10 mouse cellular contexts compared by ENCODE assay signal in the genomic region with DNA sequence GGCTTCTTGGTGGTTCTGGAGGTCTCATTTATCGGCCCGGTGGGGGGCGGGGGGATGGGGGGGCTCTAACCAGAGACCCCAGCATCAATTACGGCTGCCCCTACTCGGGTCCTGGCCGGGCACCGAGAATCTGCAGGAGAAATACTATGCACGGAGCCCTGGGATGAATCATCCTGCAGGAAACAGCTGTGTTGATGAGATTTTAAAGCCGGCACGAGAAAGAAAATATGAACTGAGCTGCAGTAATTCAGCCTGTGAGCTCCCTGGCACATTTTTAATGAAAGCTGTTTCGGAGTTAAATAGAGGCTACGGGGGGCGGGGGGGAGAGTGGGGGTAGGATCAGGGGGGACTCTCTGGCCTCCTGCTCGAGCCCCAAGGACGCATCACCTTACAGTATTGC. TPM values are rescaled to one million over a fixed set of nuclear protein-coding genes. Genes with fewer than 3 reads are reported as not detected.
A peak's percentile ranks its signal among the peaks of the same experiment; 100 is the strongest.
DNase-seq lines count a peak whose midpoint lies in the region; ATAC-seq lines count a peak whose summit lies in the region.
"Had no signal": no experiment of that assay in that cellular context is flagged by ENCODE, and none has a peak within 500 bp of the region (broad histone marks: within the 10 kb centered on the region; RNA-seq: fewer than 3 reads in every experiment).

No protein-coding gene starts in this region.

- WGBS in heart, embryonic 13.5 days = 42% methylated on average over 15 of the region's 15 CpGs
- WGBS in limb, embryonic 11.5 days = 59% methylated on average over 15 of the region's 15 CpGs

- H3K4me3 ChIP-seq in heart, embryonic 13.5 days = no peak overlapping the region
- H3K4me3 ChIP-seq in limb, embryonic 11.5 days (ENCODE audit: low read depth, low read length) = no peak overlapping the region

- no peaks in the 10 kb centered on the region for H3K9me3 ChIP-seq in heart, embryonic 13.5 days
- no peaks in the 10 kb centered on the region for H3K9me3 ChIP-seq in limb, embryonic 11.5 days (ENCODE audit: control insufficient read depth, low read length)

- no peaks in the 10 kb centered on the region for H3K36me3 ChIP-seq in heart, embryonic 13.5 days
- no peaks in the 10 kb centered on the region for H3K36me3 ChIP-seq in limb, embryonic 11.5 days (ENCODE audit: control insufficient read depth, insufficient read depth, low read length)

- H3K4me2 ChIP-seq in heart, embryonic 13.5 days = peak overlapping the region; percentile 25
- 0 out of 2 replicates have a peak overlapping the region, but pooled peaks have one; percentile 0 for H3K4me2 ChIP-seq in limb, embryonic 11.5 days (ENCODE audit: low read depth, severe bottlenecking)

- ATAC-seq in heart, embryonic 13.5 days (ENCODE audit: extremely low read depth, insufficient number of reproducible peaks, low FRiP score, low TSS enrichment) = no peak
- no peak for ATAC-seq in limb, embryonic 11.5 days (ENCODE audit: insufficient number of reproducible peaks, low FRiP score, low TSS enrichment, low read depth)

- 0 out of 2 replicates have a peak overlapping the region, but pooled peaks have one; percentile 52 for H3K9ac ChIP-seq in heart, embryonic 13.5 days
- no peak overlapping the region; the same call in 1 of the 2 replicates for H3K9ac ChIP-seq in limb, embryonic 11.5 days (ENCODE audit: low read length)
- H3K9ac ChIP-seq: liver, embryonic 14.5 days had no signal

- H3K4me1 ChIP-seq in heart, embryonic 13.5 days = peaks cover 65% of the 10 kb centered on the region
- H3K4me1 ChIP-seq in limb, embryonic 11.5 days (ENCODE audit: control insufficient read depth, insufficient read depth, low read length) = peaks cover 42% of the 10 kb centered on the region

- no peaks in the 10 kb centered on the region for H3K27me3 ChIP-seq in heart, embryonic 13.5 days (replicated peaks)
- H3K27me3 ChIP-seq in limb, embryonic 11.5 days (ENCODE audit: control insufficient read depth, insufficient read depth, low read length) = no peaks in the 10 kb centered on the region

- peak overlapping the region; percentile 25; the same call in 1 of the 2 replicates for H3K27ac ChIP-seq in heart, embryonic 13.5 days (replicated peaks)
- H3K27ac ChIP-seq in limb, embryonic 11.5 days (replicated peaks; ENCODE audit: low read depth, low read length) = no peak overlapping the region
- H3K27ac ChIP-seq: liver, embryonic 14.5 days had no signal

- no peak for DNase-seq in heart, postnatal 4 days
- DNase-seq in right cerebral cortex, adult 18-20 months = peak; percentile 47
- no peak for DNase-seq in right cerebral cortex, postnatal 10 days (ENCODE audit: low spot score in 2 of 2)
- no peak for DNase-seq in limb, embryonic 11.5 days (ENCODE audit: low spot score)
- DNase-seq in layer of hippocampus, postnatal 25 days (ENCODE audit: extremely low spot score in 1 of 2, low spot score in 1 of 2) = no peak
- DNase-seq in ovary, adult 18-20 months (ENCODE audit: low spot score) = no peak
- no peak for DNase-seq in cerebellum, postnatal 25 days
- DNase-seq: retina, postnatal 1 day had no signal

RNA-seq across cellular contexts. Expression of gene Ccnk, which starts 39.8 kb away (rescaled TPM):
- polyA plus RNA-seq in heart, embryonic 13.5 days (2015; fragmentation: Nextera tagmentation; extraction: Ambion mirVana) = 2.2 and 2.8 TPM in 2 replicates
- total RNA-seq in heart, postnatal 4 days (2021) = 10 to 100 TPM; 30.5 to 32.8 TPM
- 5.8 and 7.7 TPM in 2 replicates for polyA plus RNA-seq in limb, embryonic 11.5 days (2014; fragmentation: Nextera tagmentation; extraction: Ambion mirVana)
- 10 to 100 TPM; 25.6 to 33.7 TPM for total RNA-seq in layer of hippocampus, postnatal 25 days (2021)

RNA-seq across cellular contexts. Expression of gene Setd3, which starts 40.0 kb away (rescaled TPM):
- 63.0 and 65.7 TPM in 2 replicates for polyA plus RNA-seq in heart, embryonic 13.5 days (2015; fragmentation: Nextera tagmentation; extraction: Ambion mirVana)
- total RNA-seq in heart, postnatal 4 days (2021) = 10 to 100 TPM; 74.9 to 75.7 TPM
- 76.1 and 76.5 TPM in 2 replicates for polyA plus RNA-seq in limb, embryonic 11.5 days (2014; fragmentation: Nextera tagmentation; extraction: Ambion mirVana)
- total RNA-seq in layer of hippocampus, postnatal 25 days (2021) = 100 to 1,000 TPM; 127 to 136 TPM

RNA-seq across cellular contexts. Expression of gene Ccdc85c, which starts 56.1 kb away (rescaled TPM):
- 4.9 and 5.8 TPM in 2 replicates for polyA plus RNA-seq in heart, embryonic 13.5 days (2015; fragmentation: Nextera tagmentation; extraction: Ambion mirVana)
- total RNA-seq in heart, postnatal 4 days (2021) = 10 to 100 TPM; 35.2 to 37.2 TPM
- 7.2 and 7.3 TPM in 2 replicates for polyA plus RNA-seq in limb, embryonic 11.5 days (2014; fragmentation: Nextera tagmentation; extraction: Ambion mirVana)
- total RNA-seq in layer of hippocampus, postnatal 25 days (2021) = 10 to 100 TPM; 66.6 to 71.3 TPM
